Mouse (Mus musculus) hindbrain, embryonic 16.5 days (tissue): ENCODE measurements around the gene Zbtb20. TPM values are rescaled to one million over a fixed set of nuclear protein-coding genes. Genes with fewer than 3 reads are reported as not detected.

ENCODE experiments used
- ATAC-seq: fragments of 200-750 bp; cut with Nextera tagmentation; 2 replicates; pipeline ENCODE4 v1.8.0; 2017; ENCODE audit warnings: moderate TSS enrichment, moderate library complexity
- H3K27ac ChIP-seq: fragments of 300-500 bp; sonication (generic); 2 replicates; pipeline ENCODE4 v1.5.1; 2014; ENCODE audit warnings: low read depth, mild to moderate bottlenecking, control low read depth, low read length, moderate library complexity
- H3K27me3 ChIP-seq: fragments of 300-500 bp; sonication (generic); replicated peaks from 2 replicates; pipeline ENCODE4 v1.6.1; 2014; ENCODE audit warnings: low read length; ENCODE audit not compliant: control insufficient read depth, insufficient read depth
- H3K36me3 ChIP-seq: fragments of 300-500 bp; sonication (generic); 2 replicates; pipeline ENCODE4 v1.6.1; 2014; ENCODE audit warnings: mild to moderate bottlenecking, low read length, moderate library complexity, mixed read lengths; ENCODE audit not compliant: control insufficient read depth, insufficient read depth
- H3K4me1 ChIP-seq: fragments of 300-500 bp; sonication (generic); 2 replicates; pipeline ENCODE4 v1.6.1; 2014; ENCODE audit warnings: low read depth, low read length; ENCODE audit not compliant: control insufficient read depth, insufficient read depth
- H3K4me2 ChIP-seq: fragments of 300-500 bp; sonication (generic); 2 replicates; pipeline ENCODE4 v1.6.1; 2014; ENCODE audit warnings: mild to moderate bottlenecking, low read length, control low read depth, moderate library complexity
- H3K4me3 ChIP-seq: fragments of 300-500 bp; sonication (generic); 2 replicates; pipeline ENCODE4 v1.5.1; 2014; ENCODE audit warnings: mild to moderate bottlenecking, low read length, control low read depth, moderate library complexity
- H3K9ac ChIP-seq: fragments of 300-500 bp; sonication (generic); 2 replicates; pipeline ENCODE4 v1.6.1; 2014; ENCODE audit warnings: low read depth, mild to moderate bottlenecking, control low read depth, low read length, moderate library complexity
- H3K9me3 ChIP-seq: fragments of 300-500 bp; sonication (generic); 2 replicates; pipeline ENCODE4 v1.6.1; 2014; ENCODE audit warnings: mild to moderate bottlenecking, low read length, moderate library complexity; ENCODE audit not compliant: control insufficient read depth
- WGBS: fragments of 180-500 bp; shearing (Covaris S2); extraction: QIAGEN DNeasy Blood & Tissue Kit; methylation state at CpG from one replicate; pipeline ENCODE4 v1.1.7; 2014; 5-methylcytosine and 5-hydroxymethylcytosine counted together
- polyA plus RNA-seq: library from polyadenylated mRNA; unstranded; fragments of >200 nt; fragmentation: Nextera tagmentation; extraction: Ambion mirVana; gene quantifications from 2 replicates; pipeline ENCODE4 v1.2.1, GENCODE M21; 2015

Zbtb20 gene
- polyA plus RNA-seq, 1 experiment from 2014 or later: 46.6 TPM

GRCm38 (mm10) chr16:43547323-43548180 is 671.9 kb downstream of the Zbtb20 start:
- H3K9ac ChIP-seq: no peak overlapping the region
- no peaks in the 10 kb centered on the region for H3K9me3 ChIP-seq
- H3K4me3 ChIP-seq: no peak overlapping the region
- WGBS: 57% methylated on average over 19 of the region's 19 CpGs
- no peaks in the 10 kb centered on the region for H3K36me3 ChIP-seq
- H3K4me2 ChIP-seq: peak overlapping the region; percentile 8; the same call in 1 of the 2 replicates
- no peaks in the 10 kb centered on the region for H3K27me3 ChIP-seq
- H3K4me1 ChIP-seq: peaks cover 14% of the 10 kb centered on the region
- no peak overlapping the region for H3K27ac ChIP-seq
- no peak for ATAC-seq

DNA sequence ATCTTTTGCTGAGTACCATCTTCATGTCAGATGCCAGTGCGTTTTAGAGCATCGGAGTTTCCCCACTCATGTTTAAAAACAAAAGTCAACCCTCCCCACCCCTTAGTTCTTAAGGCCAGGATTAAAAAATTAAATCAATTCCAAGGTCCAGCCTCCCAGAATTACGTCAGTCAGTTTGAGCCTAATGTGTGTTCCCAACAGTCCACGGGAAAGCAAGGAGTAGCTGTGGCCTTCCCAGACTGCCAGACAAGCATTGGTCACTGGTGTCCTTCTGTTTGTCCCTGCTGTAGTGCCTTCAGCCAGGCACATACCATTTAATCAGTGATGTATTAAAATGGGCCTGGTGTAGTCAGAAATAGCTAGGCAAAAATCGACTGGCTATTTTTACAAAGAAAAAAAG is 673.1 kb downstream of the Zbtb20 start:
- no peaks in the 10 kb centered on the region for H3K36me3 ChIP-seq
- WGBS: 66% methylated on average over 5 of the region's 5 CpGs
- peaks cover 14% of the 10 kb centered on the region for H3K4me1 ChIP-seq
- no peak overlapping the region for H3K9ac ChIP-seq
- no peak overlapping the region for H3K4me3 ChIP-seq
- no peak for ATAC-seq
- H3K27me3 ChIP-seq: no peaks in the 10 kb centered on the region
- H3K27ac ChIP-seq: no peak overlapping the region
- no peak overlapping the region for H3K4me2 ChIP-seq
- H3K9me3 ChIP-seq: no peaks in the 10 kb centered on the region

- peaks cover 14% of the 10 kb centered on the region for H3K4me1 ChIP-seq
- H3K9ac ChIP-seq: no peak overlapping the region; the same call in 1 of the 2 replicates
- H3K4me3 ChIP-seq: no peak overlapping the region
- no peak overlapping the region for H3K4me2 ChIP-seq
- no peaks in the 10 kb centered on the region for H3K9me3 ChIP-seq
- H3K36me3 ChIP-seq: no peaks in the 10 kb centered on the region
- peak overlapping the region; percentile 51; the same call in 1 of the 2 replicates for H3K27ac ChIP-seq
- H3K27me3 ChIP-seq: no peaks in the 10 kb centered on the region
- ATAC-seq: peak; percentile 63; the same call in 1 of the 2 replicates
- WGBS: 40% methylated on average over 9 of the region's 9 CpGs
These were observed 673.9 kb downstream of the Zbtb20 start for GRCm38 (mm10) chr16:43549425-43550089.

DNA sequence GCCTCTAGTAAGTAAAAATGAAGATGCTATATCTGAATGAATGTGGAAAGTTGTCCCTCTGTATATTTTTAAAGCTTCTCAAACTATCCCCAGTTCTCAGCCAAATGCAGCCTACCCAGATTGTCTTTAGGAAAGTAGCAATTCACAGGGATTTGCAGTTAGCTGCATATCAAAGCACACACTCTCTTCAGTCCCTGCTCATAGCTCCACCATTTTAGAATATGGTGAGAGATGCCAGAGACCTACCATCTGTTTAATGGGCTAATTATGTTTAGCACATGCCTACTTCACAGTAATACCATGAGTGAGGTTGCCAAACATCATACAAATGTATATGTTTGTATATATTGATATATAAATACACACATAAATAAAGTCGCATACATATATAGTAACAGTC is 676.8 kb downstream of the Zbtb20 start:
- no peak overlapping the region for H3K4me3 ChIP-seq
- no peaks in the 10 kb centered on the region for H3K27me3 ChIP-seq
- no peak overlapping the region for H3K4me2 ChIP-seq
- H3K9me3 ChIP-seq: no peaks in the 10 kb centered on the region
- H3K36me3 ChIP-seq: no peaks in the 10 kb centered on the region
- no peak overlapping the region for H3K27ac ChIP-seq
- peaks cover 17% of the 10 kb centered on the region for H3K4me1 ChIP-seq
- no peak for ATAC-seq
- no peak overlapping the region for H3K9ac ChIP-seq
- WGBS: 100% methylated on average over 1 of the region's 1 CpGs

DNA sequence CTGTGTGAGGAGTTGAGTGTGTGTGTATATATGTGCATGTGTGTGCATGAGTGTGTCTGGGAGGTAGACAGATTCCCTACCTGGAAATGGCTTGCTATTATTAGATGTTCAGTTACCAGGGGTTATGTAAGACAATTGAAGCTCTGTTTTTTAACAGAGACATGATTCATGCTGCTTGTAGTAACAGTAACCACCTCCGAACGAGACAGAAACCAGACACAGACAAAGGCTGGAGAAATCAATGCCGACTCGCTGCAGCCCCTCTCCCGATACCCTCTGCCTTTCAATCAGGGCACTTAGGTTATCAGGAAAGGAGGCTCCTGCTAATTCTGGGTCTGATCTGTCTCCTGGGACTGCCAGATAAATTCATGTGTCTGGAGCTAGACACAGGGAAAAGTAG is 681.7 kb downstream of the Zbtb20 start:
- H3K4me3 ChIP-seq: no peak overlapping the region
- H3K9me3 ChIP-seq: no peaks in the 10 kb centered on the region
- no peak overlapping the region for H3K9ac ChIP-seq
- H3K4me1 ChIP-seq: peaks cover 5% of the 10 kb centered on the region; the same call in 1 of the 2 replicates
- 45% methylated on average over 5 of the region's 5 CpGs for WGBS
- no peaks in the 10 kb centered on the region for H3K27me3 ChIP-seq
- 0 out of 2 replicates have a peak overlapping the region, but pooled peaks have one; percentile 5 for H3K27ac ChIP-seq
- no peaks in the 10 kb centered on the region for H3K36me3 ChIP-seq
- H3K4me2 ChIP-seq: no peak overlapping the region
- no peak for ATAC-seq

- no peak for ATAC-seq
These were observed 685.6 kb downstream of the Zbtb20 start for GRCm38 (mm10) chr16:43561330-43561729.

GRCm38 (mm10) chr16:43561956-43562355 is 686.3 kb downstream of the Zbtb20 start:
- Histone ChIP-seq H3K9ac (no peak overlapping the region), H3K4me3 (no peak overlapping the region), H3K9me3 (no peaks in the 10 kb centered on the region), H3K36me3 (no peaks in the 10 kb centered on the region), H3K4me2 (no peak overlapping the region), H3K4me1 (peaks cover 5% of the 10 kb centered on the region; the same call in 1 of the 2 replicates), H3K27me3 (no peaks in the 10 kb centered on the region), H3K27ac (no peak overlapping the region)
- 91% methylated on average over 4 of the region's 4 CpGs for WGBS
- ATAC-seq: no peak

More at GRCm38 (mm10) chr16:43561330-43561729, 685.6 kb downstream of the Zbtb20 start:
- WGBS: 100% methylated on average over 2 of the region's 2 CpGs
- Histone ChIP-seq H3K27ac (no peak overlapping the region), H3K9me3 (no peaks in the 10 kb centered on the region), H3K4me3 (no peak overlapping the region), H3K27me3 (no peaks in the 10 kb centered on the region), H3K4me1 (peaks cover 5% of the 10 kb centered on the region; the same call in 1 of the 2 replicates), H3K4me2 (no peak overlapping the region), H3K9ac (no peak overlapping the region), H3K36me3 (no peaks in the 10 kb centered on the region)

DNA sequence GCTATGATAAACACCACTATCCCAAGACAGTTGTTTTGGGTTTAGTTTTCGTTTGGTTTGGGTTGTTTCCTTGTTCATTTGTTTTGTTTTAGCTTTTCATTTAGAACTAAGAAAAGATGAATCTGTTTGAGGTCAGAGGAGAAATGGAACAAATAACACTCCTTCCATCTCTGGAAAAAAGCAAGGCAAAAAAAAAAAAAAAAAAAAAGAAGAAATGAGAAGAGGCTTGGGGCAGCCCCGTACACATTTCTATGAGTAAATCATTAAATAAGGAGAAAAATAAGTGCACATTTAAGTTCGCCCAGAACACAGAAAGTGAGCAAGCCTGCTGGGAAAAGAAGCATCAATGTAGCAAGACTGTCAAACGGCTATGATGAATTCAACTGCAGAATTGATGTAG is 690.2 kb downstream of the Zbtb20 start:
- no peak overlapping the region for H3K27ac ChIP-seq
- 74% methylated on average over 4 of the region's 4 CpGs for WGBS
- no peaks in the 10 kb centered on the region for H3K27me3 ChIP-seq
- H3K9ac ChIP-seq: no peak overlapping the region
- H3K4me2 ChIP-seq: no peak overlapping the region
- 0 out of 2 replicates have a peak, but pooled peaks cover 2% of the 10 kb centered on the region for H3K36me3 ChIP-seq
- no peak for ATAC-seq
- H3K9me3 ChIP-seq: no peaks in the 10 kb centered on the region
- no peaks in the 10 kb centered on the region for H3K4me1 ChIP-seq
- H3K4me3 ChIP-seq: no peak overlapping the region

- Histone ChIP-seq H3K4me2 (no peak overlapping the region), H3K9ac (no peak overlapping the region), H3K9me3 (no peaks in the 10 kb centered on the region), H3K4me1 (no peaks in the 10 kb centered on the region), H3K27ac (no peak overlapping the region), H3K4me3 (no peak overlapping the region), H3K27me3 (no peaks in the 10 kb centered on the region), H3K36me3 (0 out of 2 replicates have a peak, but pooled peaks cover 2% of the 10 kb centered on the region)
- 73% methylated on average over 1 of the region's 1 CpGs for WGBS
- ATAC-seq: no peak
These were observed 690.8 kb downstream of the Zbtb20 start for GRCm38 (mm10) chr16:43566511-43566910.
